Mouse (Mus musculus): ENCODE data around the gene Mnat1.
A peak's percentile ranks its signal among the peaks of the same experiment; 100 is the strongest.

Mnat1 gene

DNA sequence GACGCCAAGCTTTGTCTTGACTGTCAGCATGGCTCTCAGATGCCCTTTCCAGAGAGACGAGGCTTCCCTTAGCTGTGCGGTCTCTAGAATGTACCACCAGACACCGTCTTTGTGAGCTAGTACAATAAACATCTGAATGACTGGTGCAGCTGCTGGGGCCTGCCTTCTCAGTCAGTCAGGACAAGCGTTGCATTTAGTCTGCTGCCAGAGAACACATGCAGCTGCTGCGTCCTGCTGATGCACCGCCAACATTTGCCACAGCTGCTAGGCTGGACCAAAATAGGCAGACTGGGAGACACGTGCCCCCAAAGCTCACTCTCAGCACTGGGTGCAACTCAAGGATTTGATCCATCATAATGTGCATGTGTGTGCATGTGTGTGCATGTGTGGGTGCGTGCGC is 118.4 kb downstream of the Mnat1 start:
- peak; percentile 52 for DNase-seq

DNA sequence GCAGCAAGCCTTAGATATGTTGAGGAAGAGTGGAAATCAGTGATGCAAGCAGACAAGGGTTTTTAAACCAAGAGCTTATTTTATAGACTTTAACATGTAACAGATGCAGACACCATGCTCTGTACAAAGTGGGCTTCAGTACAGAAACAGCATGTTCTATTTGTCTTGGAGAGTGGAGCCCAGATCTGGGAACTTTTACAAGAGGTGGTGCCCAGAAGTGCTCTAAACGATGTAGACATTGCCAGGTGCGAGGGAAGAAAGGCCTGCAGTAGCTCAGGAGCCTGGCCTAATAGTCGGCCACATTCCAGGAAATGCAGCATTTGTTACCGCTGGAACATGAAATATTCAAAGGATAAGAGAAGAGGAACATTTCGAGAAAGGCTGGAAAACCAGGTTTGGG is 122.2 kb downstream of the Mnat1 start:
- DNase-seq, result no peak

DNA sequence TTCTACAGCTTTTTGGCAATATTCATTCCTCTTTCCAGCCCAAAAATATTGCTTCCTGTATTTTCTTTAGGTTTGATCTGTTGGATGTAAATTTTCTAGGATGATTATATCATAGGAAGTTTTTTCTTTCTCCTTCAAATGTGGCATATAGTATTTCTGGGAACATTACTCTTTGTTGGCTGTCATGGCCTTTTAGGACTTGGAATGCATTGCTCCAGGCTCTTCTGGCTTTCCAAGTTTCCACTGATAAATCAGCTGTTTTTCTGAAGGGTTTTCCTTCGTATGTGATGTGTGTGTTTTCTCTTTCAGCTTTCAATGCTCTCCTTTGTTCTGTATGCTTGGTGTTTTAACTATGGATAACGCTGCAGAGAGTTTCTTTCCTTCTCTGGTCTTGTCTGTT is 131.5 kb downstream of the Mnat1 start:
- no peak for DNase-seq

DNA sequence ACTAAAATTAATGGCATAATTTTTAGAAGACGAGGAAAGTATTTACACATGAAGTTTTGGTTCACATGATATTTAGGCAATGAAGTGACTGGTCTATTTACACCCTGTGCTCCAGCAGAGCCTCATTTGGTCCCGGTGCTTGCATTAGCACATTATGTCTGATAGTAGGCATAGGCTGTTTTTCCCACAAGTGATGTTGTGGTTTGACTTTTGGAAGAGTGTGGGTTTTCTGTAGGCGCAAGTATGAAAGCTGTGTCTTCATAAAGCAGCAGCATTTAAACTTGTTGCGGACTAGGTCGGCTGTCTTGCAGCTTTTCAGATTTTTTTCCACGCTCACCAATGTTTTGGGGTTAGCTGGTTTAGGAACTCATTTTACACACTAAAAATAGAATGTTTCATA is 135.8 kb downstream of the Mnat1 start:
- no peak for DNase-seq

DNA sequence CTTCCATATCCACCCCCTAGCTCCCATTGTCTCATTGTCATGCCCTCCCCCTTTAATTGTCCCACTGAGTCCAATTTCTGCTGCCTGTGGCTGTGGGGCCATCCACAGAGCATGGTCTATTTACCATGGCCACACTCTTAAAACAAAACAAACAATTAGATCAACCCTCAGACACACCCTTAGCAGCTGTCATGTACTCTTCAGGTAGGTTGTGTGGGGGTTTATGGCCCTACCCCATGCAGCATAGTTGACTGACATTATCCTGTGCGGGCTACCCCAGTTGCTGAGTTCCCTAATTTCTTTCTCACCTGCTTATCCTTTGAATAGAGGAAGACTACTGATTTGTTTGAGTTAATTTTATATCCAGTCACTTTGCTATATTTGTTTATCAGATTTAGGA is 136.8 kb downstream of the Mnat1 start:
- no peak for DNase-seq

DNA sequence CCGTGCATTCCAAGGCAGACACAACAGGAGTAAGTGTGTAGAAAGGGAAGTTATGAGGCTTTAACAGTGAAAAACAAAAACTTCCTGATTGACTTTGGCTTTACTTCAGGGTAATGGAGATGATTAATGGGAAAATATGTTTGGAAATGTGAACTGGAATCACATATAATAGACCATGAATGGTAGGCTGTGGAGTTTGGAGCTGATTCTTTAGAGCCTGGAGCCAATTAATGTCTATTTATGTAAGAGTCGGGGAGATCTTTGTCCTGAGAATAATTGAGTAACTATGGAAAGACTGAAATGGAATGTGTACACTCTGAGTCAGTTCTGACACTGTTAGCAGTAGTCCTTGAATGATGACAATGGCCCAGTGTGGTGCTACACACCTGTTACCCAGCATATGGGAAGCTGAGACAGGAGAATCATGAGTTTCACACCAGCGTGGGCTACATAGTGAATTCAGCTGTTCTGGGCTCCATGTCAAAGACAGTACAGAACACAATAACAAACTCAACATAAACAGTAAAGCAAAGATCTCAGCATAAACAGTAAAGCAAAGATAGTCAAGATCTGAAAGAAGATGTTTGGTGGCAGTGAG is 142.0 kb downstream of the Mnat1 start:
- no peak for DNase-seq

DNA sequence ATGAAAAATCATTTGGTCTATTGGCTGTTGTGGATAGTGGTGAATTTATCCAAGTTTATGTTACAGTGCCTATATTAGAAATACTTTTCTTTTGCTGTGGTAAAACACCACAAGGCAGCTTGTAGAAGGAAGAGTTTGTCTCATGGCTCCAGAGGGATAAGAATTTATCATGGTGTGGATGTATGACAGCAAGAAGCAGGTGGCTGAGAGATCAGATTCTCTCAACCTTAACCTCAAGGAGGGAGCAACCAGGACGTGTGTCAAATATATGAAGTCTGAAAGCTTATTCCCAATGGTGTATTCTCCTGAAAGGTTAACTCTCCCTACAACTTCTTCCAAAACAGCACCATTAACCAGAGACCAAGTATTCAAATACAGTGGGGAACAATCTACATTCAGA is 143.1 kb downstream of the Mnat1 start:
- DNase-seq, result no peak

DNA sequence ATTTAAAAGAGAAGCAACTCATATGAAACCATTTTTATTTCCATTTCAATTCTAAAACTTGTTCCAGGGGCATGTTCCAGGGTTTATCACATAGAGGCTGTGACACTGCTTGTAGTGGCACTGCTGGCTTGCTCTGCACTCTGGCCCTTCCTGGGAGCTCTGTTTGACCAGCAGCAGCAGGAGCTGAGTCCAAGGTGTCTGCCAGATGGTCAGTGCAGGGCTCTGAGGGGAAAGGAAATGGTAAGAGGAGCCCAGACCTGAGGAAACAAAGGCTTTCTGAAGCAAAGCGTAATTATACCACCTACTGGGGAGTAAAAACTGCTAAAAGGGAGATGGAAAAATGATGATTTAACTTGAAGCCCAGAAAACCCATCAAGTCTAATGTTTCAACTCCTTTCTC is 145.0 kb downstream of the Mnat1 start:
- no peak for DNase-seq

DNA sequence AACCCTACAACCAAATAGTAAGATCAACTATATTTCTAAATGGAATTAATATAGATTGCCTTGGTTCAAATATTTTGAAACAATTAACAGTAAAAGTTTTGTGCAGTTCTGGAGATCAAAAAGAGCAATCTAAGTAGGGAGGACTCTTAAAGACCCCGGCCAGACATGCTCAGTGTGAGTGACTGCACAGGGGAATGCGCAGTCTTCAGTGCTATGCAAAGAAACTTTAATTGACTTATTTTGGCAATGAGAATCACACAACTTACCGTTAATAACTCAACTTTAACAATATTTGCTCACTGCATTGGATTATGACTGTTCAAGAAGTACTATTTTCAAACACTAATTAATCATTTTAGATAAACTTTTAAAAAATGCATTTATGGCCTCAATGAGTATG is 146.0 kb downstream of the Mnat1 start:
- DNase-seq, result no peak

DNA sequence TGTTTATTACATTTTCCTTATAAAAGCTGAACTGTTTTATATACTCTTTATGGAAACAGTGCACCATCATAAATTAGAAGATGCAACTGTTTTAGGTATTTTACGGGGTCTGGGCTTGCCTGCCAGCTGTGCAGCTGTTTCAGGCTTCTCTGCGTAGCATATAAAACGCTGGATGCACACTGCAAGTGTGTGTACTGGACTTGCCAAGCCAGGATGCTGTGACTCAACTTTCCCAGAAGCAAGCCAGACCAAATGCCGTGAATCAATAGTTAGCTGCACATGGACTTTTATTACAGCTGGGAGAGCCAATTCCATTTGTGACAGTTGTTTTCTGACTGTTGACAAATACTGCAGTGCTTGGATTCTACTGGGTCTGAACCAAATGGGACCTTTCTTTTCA is 146.4 kb downstream of the Mnat1 start:
- no peak for DNase-seq

DNA sequence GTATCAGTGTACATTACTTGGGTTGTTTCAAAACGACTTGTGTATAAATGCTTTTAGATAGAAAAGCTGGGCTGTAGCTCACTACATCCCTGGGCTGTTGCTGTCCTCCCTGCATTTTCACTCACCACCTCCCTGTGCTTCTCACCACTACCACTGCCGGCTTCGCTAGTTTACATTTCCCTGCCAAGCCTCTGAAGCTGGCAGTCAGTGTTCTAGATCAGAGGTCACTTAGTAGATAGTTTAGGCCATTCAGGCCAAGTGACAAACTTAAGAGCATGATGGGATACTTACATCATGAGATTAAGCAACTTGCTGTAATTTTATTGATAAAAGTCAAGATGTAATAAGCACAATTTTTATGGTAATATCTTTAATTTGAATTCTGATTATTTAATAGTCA is 151.4 kb downstream of the Mnat1 start:
- DNase-seq, result no peak

DNA sequence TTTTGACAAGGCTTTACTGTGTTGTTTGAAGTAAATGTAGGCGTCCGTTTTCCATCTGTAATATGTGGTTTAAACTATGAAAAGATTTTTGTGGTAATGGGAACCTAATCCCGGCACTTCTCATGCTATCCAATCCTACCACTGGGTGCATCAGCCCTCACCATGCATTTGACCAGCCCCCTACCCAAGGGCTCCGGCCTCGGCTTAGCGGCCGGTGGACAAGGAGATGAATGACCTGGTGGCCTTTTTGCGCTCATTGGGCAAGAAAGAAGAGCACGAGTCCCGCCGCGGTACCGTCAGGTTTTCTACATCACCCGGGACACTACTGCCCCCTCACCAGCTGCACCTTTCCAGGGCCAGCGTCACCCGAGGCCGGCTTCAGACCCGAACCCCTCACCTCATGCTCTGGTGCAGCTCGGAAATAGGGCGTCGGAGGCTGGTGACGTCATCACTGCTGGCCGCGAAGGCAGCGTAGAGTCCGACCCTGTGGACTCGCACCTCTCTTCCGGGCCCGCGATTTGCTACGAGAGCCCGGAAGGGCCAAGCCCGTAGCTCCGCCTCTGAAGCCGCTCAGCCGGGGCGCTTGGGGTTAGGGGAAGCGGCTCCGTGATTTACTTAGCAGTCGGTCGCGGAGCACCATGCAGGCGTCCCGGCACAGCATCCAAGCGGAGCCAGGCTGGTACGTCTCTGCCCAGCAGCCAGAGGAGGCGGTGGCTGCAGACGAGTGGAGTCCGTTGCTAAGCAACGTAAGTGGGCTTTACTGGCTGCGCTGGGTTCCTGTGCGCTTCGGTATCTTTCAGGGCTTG is 163.0 kb downstream of the Mnat1 start, which contains the start of the genes Trmt5 and Slc38a6:
Gene Trmt5, minus strand, starts transcription at position 424 of the 806 bp plus-strand sequence.
Gene Slc38a6, plus strand, starts transcription at position 493 of the 806 bp plus-strand sequence.
- DNase-seq, result peak; percentile 95

DNA sequence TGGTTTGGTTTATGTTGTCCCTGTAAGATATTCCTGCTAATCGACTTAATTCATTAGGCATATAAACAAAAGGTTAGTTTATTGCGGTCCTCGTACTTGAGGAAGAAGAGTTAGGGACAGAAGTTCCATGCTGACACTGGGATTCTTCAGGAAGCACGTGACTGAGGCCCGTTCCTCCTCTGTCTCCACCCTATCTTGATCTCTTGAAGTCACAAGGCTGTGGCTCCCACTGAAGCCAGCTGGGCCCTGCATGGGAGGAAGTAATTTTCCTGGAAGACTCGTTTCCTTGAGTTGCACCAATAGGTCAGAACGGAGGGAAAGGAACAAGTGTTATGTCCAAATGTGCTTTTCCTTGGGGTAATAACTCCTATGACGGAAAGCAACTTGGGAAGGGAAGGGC is 164.1 kb downstream of the Mnat1 start:
- DNase-seq, result peak; percentile 48

DNA sequence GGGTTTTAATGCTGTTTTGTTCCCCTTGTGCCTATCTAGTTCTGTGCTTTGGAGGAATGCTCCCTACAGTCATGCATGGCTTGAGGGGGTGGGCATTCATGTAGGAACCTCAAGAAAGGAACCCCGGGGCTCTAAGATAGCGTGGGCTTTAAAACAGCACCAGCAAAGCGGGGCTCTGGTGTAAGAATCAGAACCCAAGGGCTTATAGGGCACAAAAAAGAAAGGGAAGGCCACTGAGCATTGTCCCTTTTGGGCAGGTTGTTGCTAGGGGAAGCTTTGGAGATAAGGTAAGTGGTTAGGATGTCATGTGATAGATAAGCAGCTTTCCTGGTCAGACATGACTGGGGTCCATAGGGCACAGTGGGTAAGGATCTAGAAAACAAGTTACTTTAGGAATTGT is 165.1 kb downstream of the Mnat1 start:
- DNase-seq, result no peak

DNA sequence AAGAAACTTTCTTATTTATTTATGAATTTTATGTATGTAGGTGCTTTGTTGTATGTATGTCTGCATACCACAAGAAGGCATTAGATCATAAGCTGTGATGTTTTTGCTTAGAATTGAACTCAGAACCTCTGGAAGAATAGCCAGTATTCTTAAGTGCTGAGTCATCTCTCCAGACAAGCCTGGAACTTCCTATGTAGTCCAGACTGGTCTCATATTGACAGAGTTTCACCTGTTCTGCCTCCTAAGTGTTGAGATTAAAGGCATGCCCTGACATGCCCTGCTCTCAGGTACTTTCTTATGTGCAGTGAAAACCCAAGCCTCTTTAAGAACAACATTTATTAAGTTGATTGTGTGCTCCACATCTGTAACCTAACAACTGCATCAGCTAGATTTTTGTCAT is 171.4 kb downstream of the Mnat1 start:
- DNase-seq, result no peak

DNA sequence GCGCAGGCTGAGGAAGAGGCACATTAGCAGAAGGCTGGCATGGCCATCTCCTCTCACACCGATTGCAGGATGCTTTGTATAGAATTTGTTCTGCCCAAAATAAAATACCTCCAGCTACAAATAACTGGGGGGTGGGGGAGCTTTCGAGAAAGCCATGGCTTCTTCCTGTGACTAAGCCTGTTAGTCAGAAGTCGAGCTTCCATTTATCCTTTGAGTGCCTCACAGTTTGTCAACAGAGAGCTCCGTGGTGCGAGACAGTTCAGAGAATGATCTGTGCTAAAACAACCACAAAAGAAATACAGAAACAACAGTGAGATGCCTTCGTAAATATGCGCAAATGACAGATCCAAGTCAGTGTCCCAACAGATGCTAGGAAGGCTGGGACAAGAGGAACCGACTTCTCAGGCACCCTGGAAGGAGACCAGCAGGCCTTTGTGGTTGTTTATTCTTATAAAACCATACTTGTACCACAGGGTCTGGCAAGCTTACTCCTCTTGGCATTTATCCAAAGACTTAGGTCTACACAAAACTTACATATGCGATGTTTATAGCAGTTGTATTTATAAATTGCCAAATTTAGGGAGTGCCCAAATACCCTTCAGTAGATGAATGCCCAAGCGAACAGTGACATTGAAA is 172.1 kb downstream of the Mnat1 start:
- DNase-seq, result peak; percentile 41

DNA sequence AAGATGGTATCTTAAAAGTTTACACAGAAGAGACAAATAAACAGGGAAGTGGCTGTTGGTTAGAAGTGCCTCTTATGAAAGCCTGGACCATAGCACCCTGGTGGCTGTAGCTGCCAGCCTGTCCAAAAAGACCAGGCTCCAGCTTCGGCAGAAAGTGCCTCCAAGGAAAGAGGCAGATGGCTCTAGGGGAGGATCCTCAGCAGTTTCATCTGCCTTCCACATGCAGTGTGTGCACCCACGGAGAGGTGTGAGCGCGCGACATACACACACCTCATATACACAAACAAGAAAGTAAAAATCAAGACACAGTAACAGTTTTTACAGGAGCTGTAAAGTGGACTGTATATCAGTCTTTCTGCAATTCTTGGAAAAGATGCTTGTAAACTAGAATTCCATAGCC is 175.1 kb downstream of the Mnat1 start:
- no peak for DNase-seq

DNA sequence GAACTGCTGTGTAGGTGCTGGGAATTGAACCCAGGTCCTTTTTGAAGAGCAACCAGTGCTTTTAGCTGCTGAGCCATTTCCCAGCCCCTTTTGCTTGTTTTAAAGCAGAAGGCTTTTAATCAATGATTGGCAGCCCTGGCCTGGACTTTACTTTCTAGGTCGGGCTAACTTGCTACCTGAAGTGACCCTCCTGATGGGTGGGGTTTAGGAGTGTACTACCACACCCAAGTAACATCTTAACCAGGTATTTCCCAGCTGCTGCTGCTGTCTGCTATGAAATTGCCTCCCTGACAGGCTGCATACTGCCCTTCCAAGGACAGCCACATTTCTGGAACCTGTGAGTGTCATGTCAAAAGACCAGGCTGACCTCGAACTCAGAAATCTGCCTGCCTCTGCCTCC is 177.0 kb downstream of the Mnat1 start:
- no peak for DNase-seq

DNA sequence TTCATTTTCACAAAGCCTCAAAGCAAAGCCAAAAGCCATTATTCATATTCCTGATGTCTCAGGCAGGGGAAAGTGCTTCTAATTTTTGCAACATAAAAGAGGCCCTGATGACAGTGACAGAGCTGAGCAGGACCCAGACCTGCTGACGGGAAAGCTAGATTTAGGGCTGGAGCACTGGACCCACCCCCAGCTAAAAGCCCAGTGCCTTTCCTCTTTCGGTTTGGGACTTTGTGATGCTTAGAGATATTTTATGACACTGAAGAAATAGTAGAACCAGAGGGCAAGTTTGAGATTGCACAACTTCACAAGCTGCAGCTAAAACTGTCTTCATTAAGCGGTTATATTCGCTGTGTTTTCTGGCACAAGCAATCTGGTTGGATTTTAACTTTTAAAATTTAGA is 181.1 kb downstream of the Mnat1 start:
- no peak for DNase-seq

DNA sequence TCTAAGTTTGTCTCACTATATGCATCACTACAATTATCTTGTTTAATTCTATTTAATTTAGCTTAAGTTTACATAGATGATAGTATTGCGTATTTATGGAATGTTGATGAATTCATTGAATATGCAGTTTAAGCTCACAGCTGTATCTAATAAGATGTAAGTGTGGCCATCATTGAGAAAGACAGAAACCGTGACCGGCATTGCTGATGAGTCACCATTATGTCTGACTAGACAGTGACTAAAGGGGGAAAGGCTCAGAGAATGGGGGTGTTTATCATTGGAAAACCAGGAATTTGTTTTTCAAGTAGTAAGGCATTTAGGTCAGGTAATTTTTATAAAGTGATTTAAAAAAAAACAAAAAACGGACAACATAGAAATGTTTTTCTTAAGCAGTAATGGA is 184.2 kb downstream of the Mnat1 start:
- DNase-seq, result no peak

DNA sequence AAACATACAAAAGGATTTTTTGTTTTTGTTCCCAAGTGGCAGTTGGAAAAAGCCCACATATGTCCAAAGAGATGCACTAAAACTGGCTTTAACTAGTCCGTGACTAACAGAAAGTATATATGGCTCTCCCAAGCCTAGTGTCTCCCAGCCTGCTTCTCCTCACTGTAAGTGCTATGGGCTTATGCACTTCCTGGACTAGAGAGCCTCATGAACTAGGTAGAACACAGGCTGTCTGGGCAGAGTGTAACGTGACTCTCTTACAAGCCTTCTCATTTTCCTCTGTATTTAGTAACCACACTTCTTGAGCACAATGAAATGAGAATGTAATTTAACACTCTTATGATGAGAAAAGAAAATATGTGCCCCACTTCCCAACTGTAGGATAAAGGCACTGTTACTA is 185.2 kb downstream of the Mnat1 start:
- DNase-seq, result no peak

DNA sequence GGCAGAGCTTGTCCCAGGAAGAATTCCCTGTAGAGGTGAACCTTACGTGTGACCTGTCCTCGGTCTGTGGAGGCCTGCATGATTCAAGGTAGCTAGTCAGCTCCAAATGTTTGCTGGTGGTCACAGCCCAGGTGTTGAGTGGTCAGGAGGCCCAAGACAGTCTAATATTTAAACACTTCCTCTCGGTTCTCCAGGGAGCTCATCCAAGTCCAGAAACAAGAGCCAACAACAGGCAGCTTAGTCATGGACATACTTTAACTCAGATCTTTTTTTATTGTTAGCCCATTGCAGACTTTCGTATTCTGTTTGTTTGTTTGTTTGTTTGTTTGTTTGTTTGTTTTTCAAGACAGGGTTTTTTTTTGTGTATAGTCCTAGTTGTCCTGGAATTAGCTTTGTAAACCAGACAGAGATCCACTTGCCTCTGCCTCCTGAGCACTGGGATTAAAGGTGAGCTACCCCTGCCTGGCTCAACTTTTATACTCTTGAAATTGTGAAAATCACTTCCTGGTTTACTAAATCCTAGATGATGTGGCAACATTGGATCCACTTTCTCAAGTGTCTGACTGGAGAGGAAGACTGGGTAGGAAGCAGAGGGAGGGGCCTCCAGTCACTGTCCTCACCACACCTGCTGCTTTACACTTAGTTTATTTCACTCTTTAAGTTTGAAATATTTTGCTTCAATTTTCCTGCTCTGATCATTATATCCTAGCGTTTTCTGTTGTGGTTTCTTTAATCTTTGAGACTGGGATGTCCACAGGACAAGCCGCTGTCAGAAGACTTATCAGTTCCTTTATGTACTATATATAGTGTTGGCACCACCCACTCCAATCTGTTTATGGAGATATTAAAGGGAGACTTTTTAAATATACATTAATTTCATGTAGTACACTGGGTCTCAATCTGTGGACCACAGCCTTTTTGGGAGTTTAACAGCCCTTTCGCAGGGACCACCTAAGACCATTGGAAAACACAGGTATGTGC is 194.5 kb downstream of the Mnat1 start:
- DNase-seq, result no peak
